Mouse (Mus musculus) midbrain, embryonic 13.5 days (tissue): Measurements from ENCODE around the gene Baz2b. TPM values are rescaled to one million over a fixed set of nuclear protein-coding genes. Genes with fewer than 3 reads are reported as not detected.

Experiments used
- ATAC-seq: fragments of 200-750 bp; cut with Nextera tagmentation; 2 replicates; pipeline ENCODE4 v1.8.0; 2017; ENCODE audit warnings: mild to moderate bottlenecking, moderate TSS enrichment, moderate library complexity
- H3K27ac ChIP-seq: fragments of 300-500 bp; sonication (generic); 2 replicates; pipeline ENCODE4 v1.5.1; 2015; ENCODE audit warnings: inconsistent platforms, mild to moderate bottlenecking, moderate library complexity
- H3K27me3 ChIP-seq: fragments of 300-500 bp; sonication (generic); 2 replicates; pipeline ENCODE4 v1.6.1; 2015; ENCODE audit warnings: mild to moderate bottlenecking, inconsistent platforms
- H3K36me3 ChIP-seq: fragments of 300-500 bp; sonication (generic); 2 replicates; pipeline ENCODE4 v1.6.1; 2015; ENCODE audit warnings: mild to moderate bottlenecking, inconsistent platforms
- H3K4me1 ChIP-seq: fragments of 300-500 bp; sonication (generic); replicated peaks from 2 replicates; pipeline ENCODE4 v1.6.1; 2015; ENCODE audit warnings: inconsistent platforms
- H3K4me2 ChIP-seq: fragments of 300-500 bp; sonication (generic); replicated peaks from 2 replicates; pipeline ENCODE4 v1.6.1; 2015; ENCODE audit warnings: moderate library complexity, mild to moderate bottlenecking, inconsistent platforms
- H3K4me3 ChIP-seq: fragments of 300-500 bp; sonication (generic); replicated peaks from 2 replicates; pipeline ENCODE4 v1.5.1; 2015; ENCODE audit warnings: mild to moderate bottlenecking, inconsistent platforms
- H3K9ac ChIP-seq: fragments of 300-500 bp; sonication (generic); replicated peaks from 2 replicates; pipeline ENCODE4 v1.6.1; 2015; ENCODE audit warnings: mild to moderate bottlenecking, inconsistent platforms
- H3K9me3 ChIP-seq: fragments of 300-500 bp; sonication (generic); 2 replicates; pipeline ENCODE4 v1.6.1; 2016; ENCODE audit warnings: mild to moderate bottlenecking, inconsistent platforms
- WGBS: fragments of 180-500 bp; shearing (Covaris S2); methylation state at CpG from one replicate; pipeline ENCODE4 v1.1.7; 2015; 5-methylcytosine and 5-hydroxymethylcytosine counted together
- polyA plus RNA-seq: library from polyadenylated mRNA; unstranded; fragments of >200 nt; fragmentation: Nextera tagmentation; extraction: Ambion mirVana; gene quantifications from 2 replicates; pipeline ENCODE4 v1.2.1, GENCODE M21; 2015

Gene Baz2b
- polyA plus RNA-seq, 1 experiment from 2014 or later: 98.1 TPM

GRCm38 (mm10) chr2:60113661-60114560 lies 95.7 kb downstream of the Baz2b start:
- Histone ChIP-seq H3K9ac (no peak overlapping the region), H3K4me2 (no peak overlapping the region), H3K27me3 (no peaks in the 10 kb centered on the region), H3K4me1 (peaks cover 38% of the 10 kb centered on the region), H3K9me3 (no peaks in the 10 kb centered on the region), H3K4me3 (no peak overlapping the region), H3K36me3 (peaks cover 12% of the 10 kb centered on the region), H3K27ac (no peak overlapping the region)
- 85% methylated on average over 12 of the region's 12 CpGs for WGBS
- no peak for ATAC-seq

- Histone ChIP-seq H3K27me3 (no peaks in the 10 kb centered on the region), H3K27ac (no peak overlapping the region), H3K4me2 (no peak overlapping the region), H3K36me3 (peaks cover 12% of the 10 kb centered on the region), H3K4me1 (peaks cover 22% of the 10 kb centered on the region), H3K9ac (no peak overlapping the region), H3K9me3 (no peaks in the 10 kb centered on the region), H3K4me3 (no peak overlapping the region)
- 93% methylated on average over 2 of the region's 2 CpGs for WGBS
- no peak for ATAC-seq
These were observed 97.5 kb downstream of the Baz2b start for GRCm38 (mm10) chr2:60112116-60112515.

GRCm38 (mm10) chr2:60109001-60109400 lies 100.6 kb downstream of the Baz2b start:
- Histone ChIP-seq H3K27ac (no peak overlapping the region), H3K4me1 (peaks cover 6% of the 10 kb centered on the region), H3K9me3 (no peaks in the 10 kb centered on the region), H3K27me3 (no peaks in the 10 kb centered on the region), H3K4me3 (no peak overlapping the region), H3K4me2 (no peak overlapping the region), H3K36me3 (peaks cover 12% of the 10 kb centered on the region), H3K9ac (no peak overlapping the region)
- WGBS: 90% methylated on average over 3 of the region's 3 CpGs
- ATAC-seq: no peak

DNA sequence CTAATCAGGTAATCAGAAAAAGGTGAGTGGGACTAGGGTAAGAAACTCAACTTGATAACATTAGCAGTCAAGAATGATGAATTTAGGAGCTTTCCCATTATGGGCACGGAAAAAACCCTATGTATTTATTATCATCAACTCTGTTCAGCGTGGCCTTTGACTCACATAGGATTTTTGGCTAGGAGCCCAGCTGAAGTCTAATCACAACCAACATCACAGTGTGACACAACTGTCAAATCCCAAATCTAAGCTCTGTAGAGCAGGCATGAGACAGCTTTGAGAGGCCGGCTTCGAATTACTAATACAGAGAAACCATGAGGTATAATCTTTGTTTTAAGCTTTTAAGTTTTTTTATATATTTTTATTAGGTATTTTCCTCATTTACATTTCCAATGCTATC lies 113.0 kb downstream of the Baz2b start:
- no peak for ATAC-seq
- no peak overlapping the region for H3K9ac ChIP-seq
- H3K9me3 ChIP-seq: 0 out of 2 replicates have a peak, but pooled peaks cover 4% of the 10 kb centered on the region

GRCm38 (mm10) chr2:60090280-60090679 lies 119.4 kb downstream of the Baz2b start:
- 22% methylated on average over 6 of the region's 6 CpGs for WGBS
- peaks cover 15% of the 10 kb centered on the region for H3K4me1 ChIP-seq
- 0 out of 2 replicates have a peak overlapping the region, but pooled peaks have one; percentile 19 for H3K4me2 ChIP-seq
- H3K4me3 ChIP-seq: no peak overlapping the region
- H3K9me3 ChIP-seq: no peaks in the 10 kb centered on the region
- H3K36me3 ChIP-seq: no peaks in the 10 kb centered on the region; the same call in 1 of the 2 replicates
- H3K27me3 ChIP-seq: no peaks in the 10 kb centered on the region
- ATAC-seq: peak; percentile 72
- H3K9ac ChIP-seq: no peak overlapping the region
- peak overlapping the region; percentile 48 for H3K27ac ChIP-seq

More for the DNA sequence above, 113.0 kb downstream of the Baz2b start:
- H3K4me2 ChIP-seq: no peak overlapping the region
- no peaks in the 10 kb centered on the region for H3K27me3 ChIP-seq
- 88% methylated on average over 4 of the region's 4 CpGs for WGBS
- H3K36me3 ChIP-seq: peaks cover 6% of the 10 kb centered on the region; the same call in 1 of the 2 replicates
- no peak overlapping the region for H3K4me3 ChIP-seq
- no peak overlapping the region for H3K27ac ChIP-seq
- no peaks in the 10 kb centered on the region for H3K4me1 ChIP-seq

GRCm38 (mm10) chr2:60089528-60090247 lies 120.0 kb downstream of the Baz2b start:
- Histone ChIP-seq H3K27me3 (no peaks in the 10 kb centered on the region), H3K36me3 (no peaks in the 10 kb centered on the region; the same call in 1 of the 2 replicates), H3K4me3 (no peak overlapping the region), H3K4me2 (peak overlapping the region; percentile 36), H3K9ac (peak overlapping the region; percentile 28; the same call in 1 of the 2 replicates), H3K4me1 (peaks cover 15% of the 10 kb centered on the region), H3K9me3 (no peaks in the 10 kb centered on the region), H3K27ac (peak overlapping the region; percentile 71)
- 38% methylated on average over 15 of the region's 15 CpGs for WGBS
- peak; percentile 51; the same call in 1 of the 2 replicates for ATAC-seq

DNA sequence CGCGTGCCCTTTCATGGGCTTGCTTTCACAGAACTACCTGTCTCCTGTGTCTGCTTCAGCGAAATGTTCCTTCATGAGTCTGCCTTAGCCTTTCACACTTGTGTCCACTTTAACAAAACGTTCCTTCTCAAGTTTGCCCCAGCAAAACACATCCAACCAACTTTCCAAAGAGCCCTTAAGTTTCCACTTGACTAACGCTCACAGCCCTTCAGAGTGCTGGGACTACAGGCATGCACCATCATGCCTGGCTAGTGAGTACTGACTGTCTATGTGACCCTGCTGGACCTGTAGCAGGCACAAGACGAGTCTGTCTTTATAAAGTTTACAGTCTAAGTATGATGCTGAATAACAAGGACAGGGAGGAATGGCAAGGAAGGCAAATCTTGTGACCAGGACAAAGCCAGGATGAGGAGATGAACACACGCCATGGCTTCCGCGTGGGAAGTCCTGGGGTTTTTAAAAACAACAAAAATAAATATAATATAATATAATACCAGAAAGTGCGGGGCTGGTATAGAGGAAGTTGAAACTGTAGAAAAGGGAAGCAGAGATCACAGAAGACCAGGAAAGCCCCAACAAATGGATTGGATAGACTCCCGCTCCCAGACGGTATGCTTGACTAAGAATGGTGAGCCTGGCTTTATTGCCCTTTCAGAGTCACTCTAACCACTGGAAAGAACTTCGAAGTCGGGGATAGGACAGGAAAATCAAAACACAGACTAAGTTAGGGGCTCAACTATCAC lies 120.7 kb downstream of the Baz2b start:
- no peaks in the 10 kb centered on the region for H3K27me3 ChIP-seq
- no peak overlapping the region for H3K9ac ChIP-seq
- peaks cover 18% of the 10 kb centered on the region for H3K4me1 ChIP-seq
- 80% methylated on average over 14 of the region's 14 CpGs for WGBS
- H3K4me3 ChIP-seq: no peak overlapping the region
- ATAC-seq: 0 out of 2 replicates have a peak, but pooled peaks have one; percentile 9
- H3K9me3 ChIP-seq: no peaks in the 10 kb centered on the region
- peak overlapping the region; percentile 71 for H3K27ac ChIP-seq
- no peaks in the 10 kb centered on the region; the same call in 1 of the 2 replicates for H3K36me3 ChIP-seq
- peak overlapping the region; percentile 36 for H3K4me2 ChIP-seq

GRCm38 (mm10) chr2:60086197-60086903 lies 123.3 kb downstream of the Baz2b start:
- no peaks in the 10 kb centered on the region for H3K27me3 ChIP-seq
- H3K36me3 ChIP-seq: no peaks in the 10 kb centered on the region
- no peak overlapping the region for H3K4me3 ChIP-seq
- H3K4me2 ChIP-seq: no peak overlapping the region
- WGBS: 89% methylated on average over 8 of the region's 8 CpGs
- no peak overlapping the region for H3K27ac ChIP-seq
- ATAC-seq: no peak
- H3K9ac ChIP-seq: no peak overlapping the region
- no peaks in the 10 kb centered on the region for H3K9me3 ChIP-seq
- peaks cover 32% of the 10 kb centered on the region for H3K4me1 ChIP-seq

DNA sequence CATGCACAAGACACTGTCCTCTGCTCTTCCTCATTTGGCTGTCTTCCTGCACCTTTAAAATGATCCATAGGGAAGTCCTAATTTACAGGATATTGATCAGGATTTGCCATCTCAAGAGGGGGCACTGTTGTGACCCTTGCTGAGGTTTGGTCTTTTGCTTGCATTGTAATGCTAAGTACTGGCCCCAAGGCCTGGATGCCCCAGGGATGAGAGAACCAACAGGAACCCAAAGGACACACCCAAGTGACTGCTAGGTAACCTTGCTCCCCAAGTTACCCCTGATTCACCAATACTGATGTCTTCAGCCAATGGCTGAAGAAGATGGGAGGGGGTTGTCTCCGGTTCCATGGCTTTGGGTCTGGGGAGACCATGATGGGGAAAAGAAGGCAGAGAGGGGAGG lies 124.8 kb downstream of the Baz2b start:
- Histone ChIP-seq H3K4me2 (no peak overlapping the region), H3K27ac (no peak overlapping the region), H3K4me3 (no peak overlapping the region), H3K27me3 (no peaks in the 10 kb centered on the region), H3K4me1 (peaks cover 24% of the 10 kb centered on the region), H3K9ac (no peak overlapping the region), H3K9me3 (no peaks in the 10 kb centered on the region), H3K36me3 (no peaks in the 10 kb centered on the region)
- whole genome bisulfite sequencing: 100% methylated on average over 1 of the region's 1 CpGs
- no peak for ATAC-seq

DNA sequence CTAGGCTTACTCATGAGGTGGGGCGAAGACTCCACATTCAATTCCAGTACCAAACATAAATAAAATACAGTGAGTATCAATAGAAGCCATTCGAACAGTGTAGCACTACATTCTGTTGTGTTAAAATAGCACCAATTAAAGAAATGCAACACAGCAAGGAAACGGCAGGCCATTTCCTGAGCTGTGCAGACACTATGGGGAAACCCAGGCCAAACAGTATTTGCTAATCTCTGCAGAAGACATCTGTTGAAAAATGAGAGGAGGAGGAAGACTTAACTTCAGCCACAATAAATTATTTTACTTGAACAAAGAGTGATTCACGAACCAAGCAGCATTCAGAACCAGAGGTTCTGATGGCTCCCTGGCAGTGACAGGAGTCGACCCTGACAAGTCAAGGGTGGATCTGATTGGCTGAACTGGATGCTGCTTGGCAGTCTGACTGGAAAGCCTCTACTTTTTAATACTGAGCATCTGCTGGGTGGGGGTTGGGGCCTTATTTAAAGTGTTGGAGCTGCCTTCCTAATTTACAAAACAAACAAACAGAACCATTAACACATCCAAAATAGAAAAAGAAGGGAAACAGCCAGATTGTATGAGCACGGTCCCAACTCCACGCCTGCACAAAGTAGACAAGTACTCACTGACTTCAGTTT lies 126.5 kb downstream of the Baz2b start:
- no peaks in the 10 kb centered on the region for H3K9me3 ChIP-seq
- WGBS: 64% methylated on average over 7 of the region's 7 CpGs
- no peak for ATAC-seq
- H3K36me3 ChIP-seq: no peaks in the 10 kb centered on the region
- H3K4me1 ChIP-seq: peaks cover 19% of the 10 kb centered on the region
- H3K4me3 ChIP-seq: no peak overlapping the region
- H3K9ac ChIP-seq: no peak overlapping the region
- H3K27me3 ChIP-seq: no peaks in the 10 kb centered on the region
- no peak overlapping the region for H3K27ac ChIP-seq
- H3K4me2 ChIP-seq: no peak overlapping the region

- Histone ChIP-seq H3K27ac (no peak overlapping the region), H3K36me3 (no peaks in the 10 kb centered on the region), H3K4me1 (peaks cover 28% of the 10 kb centered on the region), H3K27me3 (no peaks in the 10 kb centered on the region), H3K4me2 (no peak overlapping the region), H3K9ac (no peak overlapping the region), H3K9me3 (no peaks in the 10 kb centered on the region), H3K4me3 (no peak overlapping the region)
- 97% methylated on average over 4 of the region's 4 CpGs for WGBS
- ATAC-seq: no peak
These were observed 127.4 kb downstream of the Baz2b start for GRCm38 (mm10) chr2:60082225-60082624.
